9 mouse cellular contexts compared by ENCODE assay signal in genomic region chr13:31808804-31809420, GRCm38 (mm10). TPM values are rescaled to one million over a fixed set of nuclear protein-coding genes. Genes with fewer than 3 reads are reported as not detected.
DNase-seq lines count a peak whose midpoint lies in the region; ATAC-seq and TF ChIP-seq lines count a peak whose summit lies in the region.
"Had no signal": no experiment of that assay in that cellular context is flagged by ENCODE, and none has a peak within 500 bp of the region (broad histone marks: within the 10 kb centered on the region; RNA-seq: fewer than 3 reads in every experiment).

No protein-coding gene starts in this region.

- H3K4me2 ChIP-seq in liver, embryonic 11.5 days, result peak overlapping the region; percentile 93
- H3K4me2 ChIP-seq in stomach, postnatal 0 days (replicated peaks; ENCODE audit: low read depth), result peak overlapping the region; percentile 89

- peak overlapping the region; percentile 60; the same call in 1 of the 2 replicates for H3K9ac ChIP-seq in liver, embryonic 11.5 days (ENCODE audit: low read depth, low read length)
- no peak overlapping the region; the same call in 1 of the 2 replicates for H3K9ac ChIP-seq in stomach, postnatal 0 days (ENCODE audit: low read length)

- intact Hi-C loops in gastrocnemius, adult 2 months (cut with DNase I), result loop anchor here (5.0 kb wide), 1 partner anchor 1262 kb away; the partner anchor contains the start of gene Uqcrfs1

- DNase-seq in gastrocnemius, adult 2 months, result no peak
- DNase-seq in gastrocnemius, postnatal 10 days, result no peak
- no peak for DNase-seq in testis, postnatal 14 days (ENCODE audit: low spot score)
- DNase-seq in liver, embryonic 11.5 days (ENCODE audit: low spot score), result no peak
- DNase-seq in stomach, postnatal 0 days (ENCODE audit: low spot score), result no peak
- no peak for DNase-seq in adrenal gland, postnatal 36 days
- DNase-seq: cerebellum, adult 9-11 months had no signal

- no peak for TF ChIP-seq POLR2A in testis, adult 2 months (IDR thresholded peaks at IDR 0.05; ENCODE audit: control insufficient read depth, low read depth, low read length)

- H3K4me3 ChIP-seq in gastrocnemius, adult 2 months, result peak overlapping the region; percentile 82
- peak overlapping the region; percentile 78 for H3K4me3 ChIP-seq in testis, adult 2 months (ENCODE audit: control insufficient read depth, low read depth, low read length)
- peak overlapping the region; percentile 63 for H3K4me3 ChIP-seq in liver, embryonic 11.5 days (ENCODE audit: low read depth, low read length)
- peak overlapping the region; percentile 54 for H3K4me3 ChIP-seq in stomach, postnatal 0 days (ENCODE audit: low read depth, low read length)

- no peaks in the 10 kb centered on the region; the same call in 1 of the 2 replicates for H3K27me3 ChIP-seq in testis, adult 2 months (ENCODE audit: control insufficient read depth, insufficient read depth, low read length)
- peaks cover 94% of the 10 kb centered on the region for H3K27me3 ChIP-seq in liver, embryonic 11.5 days (replicated peaks; ENCODE audit: control insufficient read depth, insufficient read depth, low read length)
- H3K27me3 ChIP-seq in stomach, postnatal 0 days (ENCODE audit: control insufficient read depth, insufficient read depth, low read length), result peaks cover 8% of the 10 kb centered on the region; the same call in 1 of the 2 replicates

- 7% methylated on average over 16 of the region's 16 CpGs for WGBS in liver, embryonic 11.5 days
- 21% methylated on average over 16 of the region's 16 CpGs for WGBS in stomach, postnatal 0 days

- no peak for TF ChIP-seq EP300 in stomach, postnatal 0 days (optimal IDR thresholded peaks at IDR 0.05)

- no peaks in the 10 kb centered on the region for H3K9me3 ChIP-seq in liver, embryonic 11.5 days (ENCODE audit: control insufficient read depth, low read length)
- no peaks in the 10 kb centered on the region for H3K9me3 ChIP-seq in stomach, postnatal 0 days (ENCODE audit: control insufficient read depth, low read length)

- no peaks in the 10 kb centered on the region for H3K36me3 ChIP-seq in testis, adult 2 months (ENCODE audit: control insufficient read depth, insufficient read depth, low read length)
- H3K36me3 ChIP-seq in liver, embryonic 11.5 days (ENCODE audit: control insufficient read depth, insufficient read depth, low read length), result no peaks in the 10 kb centered on the region
- no peaks in the 10 kb centered on the region for H3K36me3 ChIP-seq in stomach, postnatal 0 days (ENCODE audit: control insufficient read depth, insufficient read depth, low read length)

- peaks cover 30% of the 10 kb centered on the region for H3K4me1 ChIP-seq in testis, adult 2 months (ENCODE audit: control insufficient read depth, insufficient read depth, low read length)
- peaks cover 12% of the 10 kb centered on the region for H3K4me1 ChIP-seq in liver, embryonic 11.5 days (replicated peaks; ENCODE audit: control insufficient read depth, insufficient read depth, low read length)
- 0 out of 2 replicates have a peak, but pooled peaks cover 2% of the 10 kb centered on the region for H3K4me1 ChIP-seq in stomach, postnatal 0 days (replicated peaks; ENCODE audit: control insufficient read depth, insufficient read depth)

- TF ChIP-seq CTCF in gastrocnemius, adult 2 months (IDR thresholded peaks at IDR 0.05), result no peak
- TF ChIP-seq CTCF in testis, adult 2 months (IDR thresholded peaks at IDR 0.05; ENCODE audit: control insufficient read depth, insufficient read depth, insufficient replicate concordance, low read depth, low read length), result no peak
- TF ChIP-seq CTCF in stomach, postnatal 0 days (IDR thresholded peaks at IDR 0.05; ENCODE audit: low read depth), result no peak

- H3K27ac ChIP-seq in gastrocnemius, adult 2 months, result peak overlapping the region; percentile 83
- no peak overlapping the region for H3K27ac ChIP-seq in testis, adult 2 months (ENCODE audit: control insufficient read depth, insufficient read depth, low read depth, low read length)
- no peak overlapping the region for H3K27ac ChIP-seq in liver, embryonic 11.5 days (ENCODE audit: low read depth, low read length)
- H3K27ac ChIP-seq in stomach, postnatal 0 days (replicated peaks), result no peak overlapping the region

- ATAC-seq in liver, embryonic 11.5 days (replicated peaks; ENCODE audit: low FRiP score), result no peak
- no peak for ATAC-seq in stomach, postnatal 0 days (ENCODE audit: low FRiP score, low TSS enrichment)
- ATAC-seq in frontal cortex, adult (ENCODE audit: low TSS enrichment), result no peak

RNA-seq across cellular contexts. Expression of gene Foxc1, which starts 2.5 kb away (rescaled TPM):
- total RNA-seq in gastrocnemius, adult 2 months (2021), result under 1 TPM; 0.73 to 0.74 TPM
- total RNA-seq in gastrocnemius, postnatal 10 days (2021), result 1 to 10 TPM; 1.8 to 2.6 TPM
- 0.14 and 0.16 TPM in 2 replicates for polyA plus RNA-seq in testis, adult 2 months (2012; rRNA removed)
- 0.45 and 0.47 TPM in 2 replicates for polyA plus RNA-seq in liver, embryonic 11.5 days (2014; fragmentation: Nextera tagmentation; extraction: Ambion mirVana)
- 0.13 and 0.15 TPM in 2 replicates for polyA plus RNA-seq in stomach, postnatal 0 days (2015; fragmentation: Nextera tagmentation; extraction: Ambion mirVana)
- 1 to 10 TPM; 9.3 to 9.4 TPM for total RNA-seq in adrenal gland, postnatal 36 days (2021)
